Mouse (Mus musculus) heart, embryonic 12.5 days (tissue): ENCODE results near the gene Prps1. TPM values are rescaled to one million over a fixed set of nuclear protein-coding genes. Genes with fewer than 3 reads are reported as not detected.

Source experiments
- ATAC-seq: fragments of 200-750 bp; cut with Nextera tagmentation; 2 replicates; pipeline ENCODE4 v1.8.0; 2017; ENCODE audit warnings: moderate TSS enrichment, moderate library complexity; ENCODE audit not compliant: insufficient number of reproducible peaks, low FRiP score
- H3K27ac ChIP-seq: fragments of 300-500 bp; sonication (generic); 2 replicates; pipeline ENCODE4 v1.5.1; 2016; ENCODE audit warnings: mild to moderate bottlenecking, moderate library complexity; ENCODE audit not compliant: poor library complexity, severe bottlenecking
- H3K27me3 ChIP-seq: fragments of 300-500 bp; sonication (generic); replicated peaks from 2 replicates; pipeline ENCODE4 v1.6.1; 2016; ENCODE audit warnings: mild to moderate bottlenecking, moderate library complexity
- H3K36me3 ChIP-seq: fragments of 300-500 bp; sonication (generic); 2 replicates; pipeline ENCODE4 v1.6.1; 2016; ENCODE audit warnings: mild to moderate bottlenecking, moderate library complexity
- H3K4me1 ChIP-seq: fragments of 300-500 bp; sonication (generic); replicated peaks from 2 replicates; pipeline ENCODE4 v1.6.1; 2016; ENCODE audit warnings: mild to moderate bottlenecking
- H3K4me2 ChIP-seq: fragments of 300-500 bp; sonication (generic); 2 replicates; pipeline ENCODE4 v1.6.1; 2016; ENCODE audit warnings: mild to moderate bottlenecking, moderate library complexity
- H3K4me3 ChIP-seq: fragments of 300-500 bp; sonication (generic); 2 replicates; pipeline ENCODE4 v1.5.1; 2016; ENCODE audit warnings: mild to moderate bottlenecking
- H3K9ac ChIP-seq: fragments of 300-500 bp; sonication (generic); 2 replicates; pipeline ENCODE4 v1.6.1; 2016; ENCODE audit warnings: mild to moderate bottlenecking, moderate library complexity
- H3K9me3 ChIP-seq: fragments of 300-500 bp; sonication (generic); replicated peaks from 2 replicates; pipeline ENCODE4 v1.6.1; 2016; ENCODE audit warnings: mild to moderate bottlenecking, moderate library complexity
- WGBS: fragments of 180-500 bp; shearing (Covaris S2); methylation state at CpG from one replicate; pipeline ENCODE4 v1.1.7; 2016; 5-methylcytosine and 5-hydroxymethylcytosine counted together
- polyA plus RNA-seq: library from polyadenylated mRNA; unstranded; fragments of >200 nt; fragmentation: Nextera tagmentation; extraction: Ambion mirVana; gene quantifications from 2 replicates; pipeline ENCODE4 v1.2.1, GENCODE M21; 2016

The Prps1 gene
- polyA plus RNA-seq, 1 experiment from 2014 or later = 61.7 TPM

DNA sequence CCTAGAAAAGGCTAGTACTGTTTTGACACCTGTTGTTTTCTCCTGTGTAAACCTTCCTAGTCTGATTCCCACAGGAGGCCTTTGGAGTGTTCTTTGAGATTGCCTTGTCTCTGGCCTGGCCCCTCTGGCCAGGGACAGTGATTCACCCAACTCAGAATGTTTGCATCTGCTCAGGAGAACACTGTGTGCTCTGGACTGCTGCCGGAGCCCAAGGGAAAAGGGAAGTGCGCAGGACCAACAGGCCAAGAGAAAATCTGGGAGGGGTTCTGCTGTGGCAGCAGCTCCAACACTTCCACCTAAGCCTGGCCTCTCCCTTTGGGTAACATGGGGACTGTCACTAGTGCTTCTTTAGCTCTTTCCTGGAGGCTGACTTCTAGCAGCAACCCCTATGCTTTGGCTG is 57.0 kb downstream of the Prps1 start:
- peaks cover 9% of the 10 kb centered on the region for H3K27me3 ChIP-seq
- no peak overlapping the region for H3K27ac ChIP-seq
- no peak for ATAC-seq
- H3K4me1 ChIP-seq = 0 out of 2 replicates have a peak, but pooled peaks cover 16% of the 10 kb centered on the region
- H3K4me3 ChIP-seq = no peak overlapping the region
- 80% methylated on average over 2 of the region's 2 CpGs for WGBS
- H3K9me3 ChIP-seq = no peaks in the 10 kb centered on the region
- no peak overlapping the region for H3K9ac ChIP-seq
- no peak overlapping the region for H3K4me2 ChIP-seq
- H3K36me3 ChIP-seq = no peaks in the 10 kb centered on the region

DNA sequence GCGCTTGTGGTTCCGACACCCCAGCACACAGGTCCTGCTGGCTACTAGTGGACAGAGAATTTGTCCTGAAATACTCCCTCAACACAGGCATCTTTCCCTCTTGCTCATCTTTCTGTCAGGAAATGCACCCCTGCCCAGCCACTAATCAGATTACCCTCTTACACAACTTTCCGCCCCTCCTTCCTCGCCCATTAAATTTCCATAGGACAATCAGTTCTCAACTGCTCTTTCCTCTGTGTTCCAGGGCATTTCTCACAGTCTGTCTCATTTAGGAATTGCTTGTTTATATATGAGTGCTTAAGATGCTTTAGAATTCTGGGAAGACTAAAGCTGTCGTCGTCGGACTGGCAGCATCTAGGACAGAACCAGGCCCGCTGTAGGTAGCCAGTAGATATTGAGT is 61.9 kb downstream of the Prps1 start:
- Histone ChIP-seq H3K9me3 (no peaks in the 10 kb centered on the region), H3K4me3 (no peak overlapping the region), H3K36me3 (no peaks in the 10 kb centered on the region), H3K27ac (no peak overlapping the region), H3K9ac (no peak overlapping the region), H3K4me1 (0 out of 2 replicates have a peak, but pooled peaks cover 7% of the 10 kb centered on the region), H3K4me2 (no peak overlapping the region), H3K27me3 (peaks cover 10% of the 10 kb centered on the region)
- no peak for ATAC-seq
- WGBS = 80% methylated on average over 8 of the region's 8 CpGs

DNA sequence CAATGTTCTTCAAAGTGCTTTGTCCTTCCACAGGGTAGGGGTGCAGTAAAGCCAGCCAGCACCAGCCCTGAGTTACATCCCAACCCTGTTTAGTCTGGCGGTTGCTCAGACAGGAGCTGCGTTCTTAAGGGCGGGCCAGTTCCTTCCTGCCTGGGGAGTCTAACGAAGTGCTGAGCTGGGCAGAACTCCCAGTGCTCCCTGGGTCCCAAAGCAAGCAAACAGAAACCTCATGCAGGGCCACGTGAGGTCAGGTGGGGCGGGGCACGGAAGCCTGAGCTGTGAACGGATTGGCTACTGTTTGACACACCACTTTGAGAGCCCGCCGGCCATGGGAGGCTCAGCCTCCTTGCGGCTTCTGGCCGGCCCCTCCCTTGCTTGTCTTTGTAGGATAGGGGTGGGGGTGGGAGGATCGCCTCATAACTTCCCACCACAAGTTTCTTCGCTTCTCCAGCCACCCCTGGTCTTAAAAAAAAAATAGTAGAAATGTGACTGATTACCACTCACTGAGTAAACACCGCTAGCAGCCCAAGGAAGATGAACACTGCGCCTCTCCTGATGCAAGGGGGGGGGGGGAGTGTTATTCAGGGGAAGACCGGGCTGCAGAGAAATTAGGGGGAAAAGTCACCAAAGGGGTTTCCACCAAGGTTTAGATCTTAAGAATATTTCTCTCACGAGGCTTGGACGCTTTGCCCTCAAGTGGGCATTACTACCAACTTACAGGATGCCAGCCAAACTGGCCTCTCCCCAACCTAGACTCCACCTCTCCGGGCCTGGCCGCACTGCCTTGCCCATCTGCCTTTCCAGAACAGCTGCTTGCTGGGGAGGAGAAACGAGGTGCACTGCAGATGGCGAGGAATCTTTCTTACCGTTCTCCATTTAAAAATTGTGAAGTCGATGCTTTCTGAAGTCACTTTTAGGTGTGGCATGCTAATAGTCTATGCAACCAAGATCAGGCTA is 64.0 kb downstream of the Prps1 start:
- ATAC-seq = peak; percentile 99
- peaks cover 10% of the 10 kb centered on the region for H3K27me3 ChIP-seq
- WGBS = 18% methylated on average over 25 of the region's 25 CpGs
- peak overlapping the region; percentile 31 for H3K4me3 ChIP-seq
- H3K36me3 ChIP-seq = no peaks in the 10 kb centered on the region
- H3K4me1 ChIP-seq = 0 out of 2 replicates have a peak, but pooled peaks cover 7% of the 10 kb centered on the region
- H3K9ac ChIP-seq = no peak overlapping the region
- H3K27ac ChIP-seq = peak overlapping the region; percentile 21
- no peaks in the 10 kb centered on the region for H3K9me3 ChIP-seq
- peak overlapping the region; percentile 64 for H3K4me2 ChIP-seq

DNA sequence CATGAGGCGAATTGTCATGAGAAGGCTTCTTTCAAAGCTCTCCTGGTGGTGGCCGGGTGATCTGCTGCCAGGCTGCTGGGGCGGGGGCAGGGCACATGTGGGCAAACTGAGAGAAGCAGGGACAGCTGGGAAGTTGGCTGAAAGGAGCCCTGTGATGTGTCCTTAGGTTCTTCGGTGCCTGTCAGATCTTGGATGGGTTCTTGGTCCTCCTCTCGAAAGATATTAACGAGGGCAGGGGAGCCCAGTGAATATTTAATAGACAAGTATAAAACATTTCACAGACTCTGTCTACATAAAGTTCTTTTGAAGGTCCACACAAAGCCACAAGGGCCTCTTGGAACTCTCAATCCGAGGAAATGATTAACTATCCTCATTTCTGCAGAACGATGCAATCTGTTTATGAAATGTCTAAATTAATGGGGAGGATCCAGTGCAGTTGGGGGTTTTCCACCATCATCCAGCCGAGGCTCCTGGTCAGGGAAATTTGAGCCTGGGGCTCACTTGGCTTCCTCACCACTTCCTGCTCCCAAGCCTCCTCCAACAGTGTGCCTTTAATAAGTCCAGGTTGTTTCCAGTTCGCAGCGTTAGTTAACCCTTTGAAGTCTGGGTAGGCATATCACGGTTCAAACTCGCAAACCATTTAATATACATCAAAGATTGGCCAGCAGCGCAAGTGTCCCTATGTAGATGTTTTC is 65.8 kb downstream of the Prps1 start:
- no peak overlapping the region for H3K27ac ChIP-seq
- H3K4me3 ChIP-seq = no peak overlapping the region
- H3K9me3 ChIP-seq = no peaks in the 10 kb centered on the region
- H3K4me2 ChIP-seq = no peak overlapping the region
- no peak for ATAC-seq
- no peaks in the 10 kb centered on the region for H3K36me3 ChIP-seq
- H3K4me1 ChIP-seq = peaks cover 7% of the 10 kb centered on the region; the same call in 1 of the 2 replicates
- peaks cover 10% of the 10 kb centered on the region for H3K27me3 ChIP-seq
- WGBS = 66% methylated on average over 14 of the region's 14 CpGs
- no peak overlapping the region for H3K9ac ChIP-seq

DNA sequence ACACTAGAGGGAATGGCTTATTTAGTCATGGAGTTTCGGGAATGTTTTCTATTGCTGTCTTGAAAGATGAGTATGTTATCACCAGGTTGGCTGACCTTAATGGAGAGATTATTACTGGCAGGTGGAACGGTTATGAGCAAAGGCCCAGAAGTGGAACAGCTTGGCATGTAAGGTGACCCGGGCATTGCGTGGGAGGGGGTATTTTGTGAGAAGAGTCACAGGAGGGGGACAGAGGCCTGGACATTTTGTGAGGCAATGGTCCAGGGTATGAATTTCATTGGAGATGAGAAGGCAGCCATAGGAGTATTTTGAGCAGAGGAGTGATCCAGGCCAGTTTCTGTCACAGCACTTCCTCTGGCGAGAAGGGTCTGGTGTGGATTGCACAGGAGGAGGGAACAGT is 67.8 kb downstream of the Prps1 start:
- Histone ChIP-seq H3K27me3 (no peaks in the 10 kb centered on the region), H3K4me1 (peaks cover 7% of the 10 kb centered on the region; the same call in 1 of the 2 replicates), H3K4me2 (no peak overlapping the region), H3K9me3 (no peaks in the 10 kb centered on the region), H3K36me3 (no peaks in the 10 kb centered on the region), H3K9ac (no peak overlapping the region), H3K4me3 (no peak overlapping the region), H3K27ac (no peak overlapping the region)
- ATAC-seq = no peak
- WGBS = 84% methylated on average over 5 of the region's 5 CpGs

Other genes with a start within 250 kb of the Prps1 start
- 0.04 and 0.06 TPM in 2 replicates for gene Frmpd3, start 114.3 kb upstream of the Prps1 start, polyA plus RNA-seq
- 198 and 207 TPM in 2 replicates for gene Tsc22d3, start 144.0 kb downstream of the Prps1 start, polyA plus RNA-seq
- 18.3 and 19.9 TPM in 2 replicates for gene Mid2, start 208.0 kb downstream of the Prps1 start, polyA plus RNA-seq